Mouse (Mus musculus) cerebellum, postnatal 36 days (tissue): ENCODE data around the gene 9230102O04Rik.

ENCODE experiments used
- DNase-seq, 2 experiments: peaks; one replicate each; pipeline ENCODE4 v3.0.0; 2021 to 2022; ENCODE audit warnings: mixed read lengths in 2 of 2

Gene 9230102O04Rik

DNA sequence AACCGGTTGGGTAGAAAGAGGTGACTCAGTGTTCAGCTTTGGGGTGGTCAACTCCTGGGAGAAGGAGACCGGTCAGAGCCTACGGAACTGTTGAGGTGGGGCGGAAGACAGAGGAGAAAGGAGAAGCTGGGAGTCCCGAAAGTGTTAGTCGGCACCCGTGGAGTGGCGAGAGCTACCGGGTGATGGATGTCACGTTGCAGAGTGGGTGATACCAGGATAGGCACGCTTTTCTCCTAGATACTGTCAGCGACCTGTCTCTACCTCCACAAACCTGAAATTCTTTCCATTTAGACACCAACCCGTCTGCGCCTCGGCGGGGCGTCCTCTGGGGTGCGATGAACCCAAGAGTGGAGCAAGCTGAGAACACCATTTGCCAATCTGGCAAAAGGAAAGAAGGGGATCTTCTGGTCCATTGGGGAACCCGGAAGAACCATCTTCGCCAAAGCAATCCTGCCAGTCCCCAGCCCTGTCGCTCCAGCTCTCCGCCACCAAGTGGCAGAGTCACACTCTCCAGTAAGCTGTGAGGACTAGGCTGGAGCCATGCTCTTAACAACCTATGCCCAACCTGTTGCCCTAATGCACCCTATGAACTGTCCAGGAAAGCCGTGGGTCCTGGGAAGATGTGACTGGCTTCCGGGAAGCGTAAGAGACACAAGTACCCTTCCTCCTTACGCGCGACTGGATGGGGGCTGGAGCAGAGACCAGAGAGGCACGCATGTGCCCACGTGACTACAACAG lies at the start of gene 9230102O04Rik:
Gene 9230102O04Rik, minus strand, starts transcription at position 628 of the 738 bp plus-strand sequence.
- no peak for DNase-seq

DNA sequence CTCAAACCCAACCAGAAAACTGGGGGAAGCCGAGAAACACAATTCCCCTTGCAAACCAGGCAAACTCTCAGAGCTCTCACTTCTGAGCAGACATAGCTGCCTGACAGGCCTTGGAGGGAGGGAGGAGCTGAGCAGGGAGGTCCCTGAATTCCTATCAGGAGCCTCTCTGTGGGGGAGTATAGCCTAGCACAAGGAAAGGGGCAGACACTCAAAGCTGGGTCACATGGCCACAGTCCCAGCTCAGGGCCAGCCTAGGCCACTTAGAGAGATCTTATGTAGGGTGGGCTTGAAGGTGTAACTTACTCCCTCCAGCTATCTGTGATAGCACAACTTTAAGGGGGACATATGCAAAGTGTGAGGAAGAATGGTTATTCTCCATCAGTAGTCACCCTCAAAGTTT lies 46.6 kb upstream of the 9230102O04Rik start:
- DNase-seq: no peak

DNA sequence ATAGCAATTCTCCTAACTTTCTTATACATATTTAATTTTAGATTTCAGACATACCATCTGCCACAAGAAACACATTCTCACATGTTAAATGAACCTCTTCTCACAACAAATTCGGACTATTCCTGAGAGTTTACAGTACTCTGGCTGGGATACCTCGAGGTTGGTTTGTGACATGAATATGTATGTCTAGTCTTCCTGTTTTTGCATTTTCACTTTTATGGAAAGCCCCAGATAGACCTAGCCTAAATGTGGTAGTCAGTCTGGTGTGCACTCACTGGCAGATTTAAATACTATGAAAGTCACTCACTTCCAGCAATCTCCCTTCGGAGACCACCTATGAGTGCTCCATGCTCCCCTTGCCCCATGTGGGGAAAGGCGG lies 37.6 kb upstream of the 9230102O04Rik start:
- no peak for DNase-seq

DNA sequence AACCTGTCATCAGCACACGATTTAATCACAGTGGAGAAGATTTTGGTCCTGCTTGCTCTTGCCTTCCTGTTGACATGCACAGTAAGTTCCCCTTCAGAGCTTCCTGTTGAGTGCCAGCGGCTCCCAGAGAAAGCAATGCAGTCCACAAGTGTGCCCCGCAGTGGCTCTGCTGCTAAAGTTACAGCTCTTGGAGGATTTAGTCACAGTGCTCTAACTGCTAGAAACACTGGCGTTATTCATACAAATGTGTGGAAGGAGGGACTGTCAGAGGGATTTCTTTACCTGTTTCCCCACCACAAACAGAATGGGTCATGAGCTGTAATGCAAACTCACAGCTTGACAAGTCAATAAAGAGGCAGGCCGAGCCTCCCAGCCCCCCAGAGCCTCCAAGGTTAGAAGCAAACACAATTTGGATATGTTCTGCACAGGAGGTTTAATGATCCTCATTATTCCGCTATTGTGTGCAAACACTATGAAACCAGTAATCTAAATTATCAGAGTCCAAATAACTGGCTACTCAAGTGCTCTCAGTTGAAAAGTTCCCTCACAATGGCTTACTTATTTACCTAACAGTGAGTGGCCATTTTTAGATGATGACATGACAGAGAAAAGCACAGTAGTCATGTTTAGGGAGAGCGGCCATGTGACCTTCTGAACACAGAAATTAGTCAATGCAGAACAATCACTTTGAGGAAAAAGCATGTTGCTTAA lies 37.0 kb upstream of the 9230102O04Rik start:
- DNase-seq: no peak

DNA sequence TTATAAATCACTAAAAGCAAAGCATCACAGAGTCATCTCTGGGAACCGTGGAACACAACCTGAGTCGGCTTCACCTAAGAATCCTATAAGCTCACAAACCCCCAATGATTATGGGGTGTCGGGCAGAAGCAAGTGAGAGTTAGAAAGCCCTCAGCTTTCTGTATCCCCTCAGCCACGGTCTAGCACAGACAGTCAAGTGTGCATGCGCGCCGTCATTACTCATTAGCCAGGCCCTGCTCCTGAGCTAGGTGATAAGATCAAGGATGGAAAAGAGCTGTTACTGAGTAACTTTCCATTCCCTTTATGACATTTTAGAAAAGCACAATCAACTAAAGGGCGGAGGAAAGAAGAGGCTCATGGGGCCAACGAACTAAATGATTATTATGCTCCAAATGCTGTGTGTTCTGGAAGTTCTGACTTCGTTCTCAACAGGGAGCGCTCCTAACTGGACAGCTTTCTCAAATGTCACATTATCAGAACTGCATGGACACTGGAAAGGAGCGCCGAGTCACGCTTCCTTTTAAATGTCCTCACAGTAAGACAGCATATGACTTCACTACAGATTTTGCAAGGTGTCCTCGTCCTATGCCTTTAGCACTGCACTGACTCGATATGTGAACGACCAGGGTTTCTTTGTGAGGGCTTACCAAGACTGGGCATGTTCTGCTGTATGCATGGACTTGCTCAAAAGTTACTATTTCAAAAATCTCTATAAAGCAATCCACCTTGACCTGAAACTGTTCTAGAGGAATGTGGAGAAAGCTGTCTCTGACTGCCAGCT lies 29.5 kb upstream of the 9230102O04Rik start:
- DNase-seq: no peak

DNA sequence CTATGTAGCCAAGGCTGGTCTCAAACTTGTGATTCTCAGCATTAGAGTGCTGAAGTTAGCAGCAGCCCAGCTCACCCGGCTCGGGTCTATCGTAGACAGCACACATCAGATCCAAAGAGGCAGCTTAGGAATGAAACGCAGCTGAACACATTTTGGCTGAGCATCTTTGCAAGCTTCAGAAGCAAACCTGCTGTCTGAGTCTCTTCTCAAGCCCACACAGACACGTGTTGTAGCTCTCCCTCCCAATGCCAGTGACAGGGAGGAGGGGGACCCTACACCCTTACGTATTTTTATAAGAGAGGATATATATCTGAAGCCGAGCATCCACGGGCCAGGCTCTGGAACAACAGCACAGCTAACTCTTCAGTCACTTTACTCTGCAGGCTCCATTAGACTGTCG lies 28.3 kb upstream of the 9230102O04Rik start:
- DNase-seq: no peak

DNA sequence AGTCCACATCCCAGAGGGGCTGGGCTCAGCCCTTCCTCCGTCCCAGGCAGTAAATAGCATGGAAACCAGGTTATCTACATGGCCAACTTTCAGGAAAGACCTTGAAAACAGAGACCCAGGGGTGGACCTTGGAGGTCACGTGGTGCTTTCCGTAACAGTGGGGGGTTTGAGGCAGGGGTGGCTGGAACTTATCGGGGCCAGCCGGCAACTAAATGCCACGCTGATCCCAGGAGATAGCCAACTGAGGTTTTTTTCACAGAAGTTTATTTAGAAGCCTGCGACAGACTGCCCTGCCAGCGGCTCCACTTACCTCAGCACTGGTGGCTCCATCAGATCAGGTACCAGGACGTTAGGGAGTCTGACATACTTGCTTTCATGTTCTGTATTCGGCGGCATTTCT lies 16.7 kb upstream of the 9230102O04Rik start:
- no peak for DNase-seq

DNA sequence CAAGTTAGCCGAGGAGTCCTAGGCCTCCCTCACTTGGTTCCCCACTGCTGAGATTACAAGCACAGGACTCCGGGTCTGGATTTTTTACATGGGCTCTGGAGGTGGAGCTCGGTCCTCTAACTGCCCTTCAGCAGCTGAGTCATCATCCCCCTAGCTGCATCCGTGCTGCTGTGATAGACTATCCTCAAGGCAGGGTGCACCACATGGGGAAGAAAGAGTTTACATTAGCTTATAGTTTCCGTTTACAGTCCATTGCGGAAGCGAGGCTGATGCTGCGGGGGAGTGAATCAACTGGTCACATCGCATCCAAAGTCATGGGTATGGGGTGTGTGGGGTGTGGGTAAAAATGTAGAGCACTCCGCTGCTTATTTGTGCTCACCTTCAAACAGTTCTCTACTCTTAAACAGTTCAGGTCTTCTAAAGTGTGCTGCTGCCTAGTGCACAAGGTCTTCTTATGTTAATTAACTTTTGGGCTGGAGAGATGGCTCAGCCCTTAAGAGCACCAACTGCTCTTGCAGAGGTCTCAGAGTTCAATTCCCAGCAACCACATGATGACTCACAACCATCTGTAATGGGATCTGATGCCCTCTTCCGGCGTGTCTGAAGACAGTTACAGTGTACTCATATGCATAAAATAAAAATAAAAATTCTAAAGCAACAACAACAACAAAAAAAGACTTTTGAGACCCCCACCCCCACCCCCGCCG lies 14.7 kb upstream of the 9230102O04Rik start:
- no peak for DNase-seq

DNA sequence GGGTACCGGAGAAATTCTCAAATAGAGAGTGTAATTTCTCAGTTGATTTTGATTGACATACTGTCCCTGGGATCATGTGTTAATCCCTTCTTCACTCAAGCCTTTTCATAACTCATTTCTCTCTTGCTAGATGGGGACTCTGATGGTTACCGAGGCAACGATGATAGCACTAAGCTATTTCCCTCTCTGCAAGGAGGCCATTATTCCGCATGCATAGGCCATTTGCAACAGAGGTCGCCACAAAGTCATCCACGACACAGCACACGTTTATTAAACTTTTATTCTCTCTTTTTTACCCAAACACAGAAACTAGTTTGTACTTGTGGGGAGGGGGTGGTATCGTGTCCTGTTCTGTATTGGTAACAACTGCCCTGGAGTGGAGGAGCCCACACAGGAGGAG lies 8.5 kb upstream of the 9230102O04Rik start:
- no peak for DNase-seq

DNA sequence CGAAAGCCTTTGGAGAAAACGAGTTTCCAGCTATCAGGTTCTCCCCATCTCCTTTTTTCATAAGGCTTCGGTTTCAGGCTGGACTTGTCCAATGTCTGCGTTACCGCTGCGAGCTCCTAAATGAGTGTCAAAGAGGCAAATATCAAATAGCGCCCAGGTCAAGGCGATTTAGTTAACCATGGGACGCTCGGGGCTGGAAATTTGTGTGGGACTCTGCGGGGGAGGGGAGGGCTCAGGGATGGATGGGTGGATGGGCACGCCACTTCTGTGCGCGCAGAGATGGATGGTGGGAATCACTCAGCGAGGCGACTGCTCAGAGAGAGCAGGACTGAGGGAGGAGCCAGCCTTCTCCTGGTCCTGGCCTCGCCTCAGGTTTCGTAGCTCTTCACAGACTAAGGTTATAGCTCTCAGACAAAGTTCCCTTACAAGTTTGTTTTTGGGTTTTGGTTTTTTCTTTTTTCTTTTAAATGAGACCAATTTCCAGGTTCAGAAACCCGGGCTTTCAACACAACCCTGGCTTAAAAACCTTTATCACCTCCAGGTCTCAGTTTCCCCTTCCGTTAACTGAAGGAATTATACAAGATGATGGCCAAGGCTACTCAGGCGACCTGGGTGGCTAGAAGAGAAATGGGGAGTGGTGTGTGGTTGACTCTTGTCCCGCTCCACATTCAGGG lies 6.9 kb upstream of the 9230102O04Rik start:
- no peak for DNase-seq

DNA sequence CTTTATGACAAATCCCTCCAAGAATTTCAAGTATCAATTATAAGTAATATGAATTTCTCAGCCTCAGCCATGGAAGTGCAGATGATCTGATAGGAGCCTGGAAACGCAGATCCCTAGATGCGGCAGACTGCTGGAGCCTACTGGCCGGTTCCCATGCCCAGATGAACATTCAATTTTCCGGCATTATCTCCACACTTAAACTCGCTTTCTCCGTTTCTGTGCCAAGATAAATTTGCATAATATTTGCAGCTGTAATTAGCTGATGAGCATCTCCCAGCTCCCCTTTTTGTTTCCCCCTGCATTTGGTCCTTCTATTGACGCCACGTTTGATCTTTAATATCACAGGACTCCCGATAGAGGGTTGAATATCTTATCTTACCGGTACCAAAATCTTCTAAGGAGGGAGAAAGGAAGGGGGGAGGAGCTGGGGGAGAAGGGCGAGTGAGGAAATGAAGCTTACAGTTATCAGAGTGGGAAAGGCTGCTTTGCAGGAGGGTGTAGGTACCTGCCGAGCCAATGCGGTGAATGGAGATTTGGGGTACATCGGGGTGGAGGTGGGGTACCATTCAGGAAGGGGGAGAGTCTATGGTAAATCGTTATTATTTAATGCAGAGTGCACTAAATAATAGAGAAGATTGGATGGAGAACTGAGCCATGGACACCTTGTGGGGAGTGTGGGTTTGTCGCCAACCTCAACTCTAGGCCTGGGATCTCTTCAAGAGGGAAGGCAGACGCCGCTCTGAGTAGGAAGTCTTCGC lies 5.7 kb upstream of the 9230102O04Rik start:
- DNase-seq: no peak

DNA sequence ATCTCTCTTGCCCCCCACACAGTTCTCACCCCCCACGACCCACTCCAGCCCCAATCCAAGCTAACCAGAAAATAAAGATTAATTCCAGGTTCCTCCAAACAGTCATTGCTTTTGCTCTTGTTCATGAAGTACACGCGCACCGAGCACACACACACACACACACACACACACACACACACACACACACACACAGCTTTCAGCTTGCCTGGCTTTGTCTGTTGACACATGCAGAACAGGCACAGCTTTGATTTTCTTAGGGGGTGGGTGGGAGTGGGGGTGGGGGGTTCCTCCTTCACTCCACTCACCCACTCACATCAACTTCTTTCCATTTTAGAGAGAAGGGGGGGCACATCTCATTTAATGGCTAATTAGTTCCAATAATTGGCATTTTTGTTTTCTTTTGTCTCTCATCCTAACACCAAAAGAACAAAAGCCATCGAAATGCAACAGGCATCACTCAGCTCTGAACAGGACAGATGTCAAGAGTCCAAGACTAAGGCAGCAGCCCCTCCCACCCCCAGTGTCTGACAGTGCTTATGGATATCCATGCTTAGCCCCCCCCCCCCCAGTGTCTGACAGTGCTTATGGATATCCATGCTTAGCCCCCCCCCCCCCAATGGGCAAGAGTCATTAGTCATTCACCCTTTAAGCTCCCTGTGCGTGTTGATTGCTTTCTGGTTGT lies 4.1 kb upstream of the 9230102O04Rik start:
- no peak for DNase-seq

DNA sequence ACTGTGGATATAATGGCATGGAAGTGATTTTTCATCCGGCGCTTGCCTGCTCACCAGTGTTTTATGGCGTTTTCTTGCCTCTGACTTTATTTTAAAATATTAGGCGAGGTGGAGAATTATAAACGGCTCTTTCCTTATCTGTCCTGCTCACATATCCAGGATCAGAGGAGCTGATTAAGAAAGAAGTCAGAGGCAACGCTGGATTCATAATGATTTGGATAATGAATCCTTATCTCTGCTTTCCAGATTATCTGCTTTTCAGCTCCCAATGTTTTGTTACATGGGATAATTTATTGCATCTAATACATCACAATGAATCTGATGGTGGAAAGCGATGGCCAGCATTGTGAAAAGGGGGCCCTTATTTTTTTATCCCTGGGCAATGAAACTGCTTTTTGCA lies 3.2 kb upstream of the 9230102O04Rik start:
- DNase-seq: no peak

DNA sequence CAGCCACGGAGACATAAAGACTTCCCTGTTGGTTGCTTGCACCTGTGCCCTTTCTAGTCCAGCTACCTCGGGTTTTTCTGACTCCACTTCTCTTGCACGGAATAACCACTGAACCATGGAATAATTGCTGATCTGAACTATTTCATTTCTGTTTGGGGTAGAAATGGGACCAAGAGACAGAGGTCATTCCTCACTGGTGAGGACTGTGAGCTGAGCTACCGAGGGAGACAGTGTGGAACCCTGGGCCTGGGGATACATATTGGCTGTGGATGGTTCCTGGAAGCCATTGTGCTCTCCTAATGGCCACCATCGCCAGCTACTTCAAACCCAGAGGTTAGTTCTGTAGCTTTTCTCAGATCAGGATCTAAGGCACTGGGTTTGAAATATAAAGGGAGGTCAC lies 1.6 kb upstream of the 9230102O04Rik start:
- no peak for DNase-seq

DNA sequence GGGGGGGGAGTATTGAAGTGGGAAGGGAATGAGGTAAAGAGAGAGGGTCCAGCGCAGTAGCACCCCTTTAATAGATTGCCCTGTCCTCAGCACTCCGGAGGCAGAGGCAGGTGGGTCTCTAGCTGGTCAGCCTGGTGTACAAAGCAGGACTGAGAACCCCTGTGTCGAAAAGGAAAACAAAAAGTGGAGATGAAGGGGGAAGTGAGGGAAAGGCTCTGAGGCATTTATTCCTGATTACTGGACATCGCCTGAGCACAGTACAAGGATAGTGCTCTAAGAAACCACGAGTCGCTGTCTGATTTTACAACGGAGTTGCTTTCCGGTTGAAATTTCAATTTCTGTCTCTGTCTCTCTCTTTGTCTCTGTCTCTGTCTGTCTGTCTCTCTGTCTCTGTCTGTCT lies 911 bp upstream of the 9230102O04Rik start:
- no peak for DNase-seq

DNA sequence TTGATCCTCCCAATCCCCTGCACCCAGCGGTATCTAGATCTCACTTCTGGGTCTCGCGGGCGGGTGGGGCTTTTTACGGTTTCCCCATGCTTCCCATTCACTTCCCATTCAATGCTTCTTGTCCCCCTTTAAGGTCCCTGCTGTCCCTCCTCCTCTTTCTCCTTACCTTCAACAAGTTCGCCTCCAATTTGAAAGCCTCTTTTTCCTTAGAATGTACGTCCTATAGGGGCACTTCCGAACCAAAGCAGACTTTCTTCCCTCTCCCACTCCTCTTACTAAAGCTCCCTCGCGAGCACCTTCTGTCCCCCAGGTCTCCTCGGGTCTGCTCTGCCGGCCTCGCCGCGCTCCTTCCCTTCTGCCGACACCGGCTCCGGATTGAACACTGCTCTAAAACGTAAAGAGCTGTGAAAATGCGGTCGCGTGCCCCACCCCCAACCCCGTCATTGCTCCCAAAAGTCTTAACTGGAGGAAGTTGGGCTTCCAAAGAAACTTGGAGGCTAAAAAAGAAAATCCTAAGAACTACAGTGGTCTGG lies 377 bp upstream of the 9230102O04Rik start, which contains the start of gene Gata3:
Gene Gata3, minus strand, starts transcription at position 384 of the 533 bp plus-strand sequence.
- DNase-seq: no peak

DNA sequence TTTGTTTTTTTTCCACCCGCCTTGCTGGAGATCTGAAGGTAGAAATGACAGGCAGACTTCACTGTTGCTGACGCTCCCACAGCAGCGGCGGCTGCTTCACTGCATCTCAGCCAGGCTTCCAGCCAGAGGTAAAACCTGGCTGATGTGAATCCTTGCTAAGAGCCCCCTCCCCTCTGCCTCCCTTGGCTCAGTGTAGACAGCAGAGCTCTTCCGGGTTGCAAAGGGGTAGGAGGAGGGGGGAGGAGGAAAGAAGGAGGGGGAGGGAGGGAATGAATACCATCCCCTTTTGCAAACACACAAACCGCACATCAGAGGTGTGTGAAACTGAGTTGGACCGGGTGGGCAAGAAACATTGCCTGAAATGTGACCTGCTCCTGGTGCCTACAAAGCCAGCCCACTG lies 1.7 kb downstream of the 9230102O04Rik start:
- no peak for DNase-seq

DNA sequence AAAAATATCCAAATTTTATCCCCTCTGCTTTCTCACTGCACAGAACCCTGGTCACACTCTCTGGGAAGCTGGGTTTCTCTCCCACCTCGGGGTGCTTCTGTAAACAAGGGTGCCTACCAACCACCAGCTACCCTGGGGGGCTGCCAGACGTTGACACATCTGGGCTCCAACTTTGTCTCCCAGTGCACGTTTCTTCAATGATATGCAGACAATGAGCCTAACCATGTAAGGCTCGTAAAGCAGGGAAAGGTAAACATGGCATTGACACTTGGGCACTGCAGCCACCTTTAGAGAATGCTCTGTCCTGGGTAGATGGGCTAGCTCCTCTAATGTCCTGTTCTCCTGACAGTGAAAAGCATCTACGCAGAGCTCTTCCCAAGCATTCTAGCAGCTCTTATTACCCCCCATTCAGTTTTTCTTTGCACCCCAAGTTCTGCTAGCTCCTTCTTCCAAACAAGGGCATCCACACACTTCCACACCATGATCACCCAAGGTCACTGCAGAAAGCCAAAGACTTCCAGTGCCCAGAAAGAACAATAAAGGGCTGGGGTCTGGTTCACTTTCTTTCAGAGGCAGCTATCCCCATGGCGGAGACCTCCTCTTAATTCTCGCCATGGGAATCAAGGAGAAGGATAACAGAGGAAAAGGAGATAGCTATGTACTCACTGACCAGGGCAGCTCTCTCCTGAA lies 2.3 kb downstream of the 9230102O04Rik start:
- no peak for DNase-seq

DNA sequence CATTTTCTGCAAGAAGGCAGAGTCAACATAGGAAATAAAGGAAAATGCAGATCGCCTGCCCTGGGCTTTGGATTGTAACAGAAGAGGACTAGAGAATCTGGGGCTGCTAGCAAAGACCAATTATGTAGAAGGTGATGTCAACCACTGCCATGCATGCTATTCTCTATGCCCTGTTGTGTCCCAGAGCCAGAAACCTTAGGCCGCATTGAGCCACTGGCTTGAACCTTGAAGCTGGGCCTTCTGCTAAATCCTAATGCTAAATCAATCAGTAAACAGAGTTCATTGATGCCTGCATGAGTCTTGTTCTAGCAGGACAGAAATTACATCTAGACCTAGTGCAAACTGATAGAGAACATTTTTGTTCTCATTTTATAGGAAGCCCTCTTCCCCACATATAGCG lies 3.3 kb downstream of the 9230102O04Rik start:
- no peak for DNase-seq

DNA sequence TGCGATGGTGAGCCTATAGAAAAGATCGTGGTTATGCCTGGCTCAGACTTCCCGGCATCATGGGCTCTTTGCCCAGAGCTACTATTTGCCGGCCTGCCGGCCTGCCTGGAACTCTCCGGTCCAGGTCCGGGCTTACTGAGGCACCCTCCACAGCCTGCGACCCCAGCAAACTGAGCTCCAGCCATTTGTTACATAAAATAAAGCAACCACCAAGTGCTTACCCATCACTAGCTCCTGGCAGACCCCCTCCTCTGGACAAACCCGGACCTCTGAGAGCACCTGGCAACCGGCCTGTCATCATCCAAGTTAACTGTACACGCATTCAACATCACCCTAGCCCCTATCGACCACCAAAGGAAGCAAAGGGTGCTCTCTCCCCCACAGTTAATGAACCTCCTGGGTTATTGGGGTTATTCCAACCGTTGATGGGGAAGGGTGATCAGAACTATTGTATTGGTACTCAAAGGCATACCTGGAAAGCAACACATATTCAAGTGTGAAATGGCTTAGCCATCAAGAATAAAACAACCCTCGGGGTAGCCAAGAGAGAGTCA lies 4.0 kb downstream of the 9230102O04Rik start:
- no peak for DNase-seq
